Mouse (Mus musculus) CH12.LX (cell line): ENCODE measurements around the gene Zcchc7. TPM values are rescaled to one million over a fixed set of nuclear protein-coding genes. Genes with fewer than 3 reads are reported as not detected.

ENCODE experiments used
- DNase-seq: peaks from one replicate; pipeline ENCODE4 v3.0.0-alpha.2; 2013; ENCODE audit errors: extremely low read depth
- H3K27ac ChIP-seq: 2 replicates; pipeline ENCODE4 v1.5.1; 2012; ENCODE audit warnings: low read depth, mild to moderate bottlenecking, control low read depth, moderate library complexity; ENCODE audit not compliant: insufficient read depth
- H3K27me3 ChIP-seq: replicated peaks from 2 replicates; pipeline ENCODE3; 2012; ENCODE audit warnings: inconsistent platforms
- H3K36me3 ChIP-seq, 2 experiments: replicated peaks in 1 of 2; 2 replicates each; pipeline versions ENCODE3 to v1.6.1; 2012; ENCODE audit warnings: inconsistent platforms in 1 of 2, low read length in 1 of 2, mild to moderate bottlenecking in 1 of 2, mixed read lengths in 1 of 2, moderate library complexity in 1 of 2; ENCODE audit not compliant: control insufficient read depth in 1 of 2, insufficient read depth in 1 of 2
- H3K4me1 ChIP-seq, 2 experiments: 2 replicates each; pipeline ENCODE4 v1.6.1; 2012; ENCODE audit warnings: inconsistent platforms in 1 of 2, moderate library complexity in 1 of 2; ENCODE audit not compliant: insufficient read depth in 2 of 2, control insufficient read depth in 1 of 2
- H3K4me2 ChIP-seq: 2 replicates; pipeline ENCODE4 v1.6.1; 2012; ENCODE audit warnings: low read depth, mild to moderate bottlenecking, control low read depth; ENCODE audit not compliant: poor library complexity, insufficient read depth, severe bottlenecking
- H3K4me3 ChIP-seq, 3 experiments: fragments of 150-350 bp in 1 of 3; sonication (generic) in 1 of 3; replicated peaks in 1 of 3; 2 replicates each; pipeline versions ENCODE3 to v1.5.1; 2011 to 2012; ENCODE audit warnings: low read depth in 2 of 3, low read length in 2 of 3, mild to moderate bottlenecking in 2 of 3, moderate library complexity in 2 of 3, control low read depth in 1 of 3, improper control_type of control experiment in 1 of 3, inconsistent platforms in 1 of 3, mixed read lengths in 1 of 3; ENCODE audit not compliant: poor library complexity in 1 of 3
- H3K79me2 ChIP-seq: replicated peaks from 2 replicates; pipeline ENCODE4 v1.6.1; 2012; ENCODE audit warnings: mild to moderate bottlenecking, moderate library complexity; ENCODE audit not compliant: control insufficient read depth, poor library complexity, insufficient read depth, severe bottlenecking; ENCODE audit errors: extremely low read depth
- H3K9ac ChIP-seq: 2 replicates; pipeline ENCODE4 v1.6.1; 2012; ENCODE audit warnings: low read depth, mild to moderate bottlenecking, control low read depth, moderate library complexity; ENCODE audit not compliant: insufficient read depth
- H3K9me3 ChIP-seq: replicated peaks from 2 replicates; pipeline ENCODE3; 2012; ENCODE audit warnings: low read length, inconsistent platforms, mixed read lengths
- BHLHE40 ChIP-seq: IDR thresholded peaks from 2 replicates; pipeline ENCODE4 v1.6.1; 2011; ENCODE audit warnings: mild to moderate bottlenecking, low read depth, low read length, improper control_type of control experiment
- CHD1 ChIP-seq: IDR thresholded peaks from 2 replicates; pipeline ENCODE4 v1.6.1; 2012; ENCODE audit warnings: low read depth, low read length, improper control_type of control experiment, inconsistent platforms
- CHD2 ChIP-seq: IDR thresholded peaks from 2 replicates; pipeline ENCODE4 v1.6.1; 2011; ENCODE audit warnings: low read length, improper control_type of control experiment
- E2F4 ChIP-seq: IDR thresholded peaks from 2 replicates; pipeline ENCODE4 v1.6.1; 2011; ENCODE audit warnings: low read depth, low read length, improper control_type of control experiment; ENCODE audit not compliant: insufficient replicate concordance
- ELF1 ChIP-seq: IDR thresholded peaks from 2 replicates; pipeline ENCODE4 v1.6.1; 2014; ENCODE audit warnings: low read depth, mild to moderate bottlenecking, inconsistent platforms, low read length, improper control_type of control experiment
- EP300 ChIP-seq: IDR thresholded peaks from 2 replicates; pipeline ENCODE4 v1.6.1; 2011; ENCODE audit warnings: low read length, improper control_type of control experiment
- ETS1 ChIP-seq: conservative IDR thresholded peaks from 2 replicates; pipeline ENCODE4 v1.6.1; 2012; ENCODE audit warnings: low read depth, mild to moderate bottlenecking, inconsistent platforms, low read length, improper control_type of control experiment, moderate library complexity
- GABPA ChIP-seq: IDR thresholded peaks from 2 replicates; pipeline ENCODE4 v1.6.1; 2012; ENCODE audit warnings: low read depth, low read length, improper control_type of control experiment, inconsistent platforms; ENCODE audit not compliant: insufficient replicate concordance
- HCFC1 ChIP-seq: IDR thresholded peaks from 2 replicates; pipeline ENCODE4 v1.6.1; 2012; ENCODE audit warnings: low read depth, mild to moderate bottlenecking, inconsistent platforms, low read length, improper control_type of control experiment
- IRF4 ChIP-seq: IDR thresholded peaks from 2 replicates; pipeline ENCODE4 v1.6.1; 2014; ENCODE audit warnings: low read depth, mild to moderate bottlenecking, inconsistent platforms, low read length, improper control_type of control experiment
- JUN ChIP-seq: IDR thresholded peaks from 2 replicates; pipeline ENCODE4 v1.6.1; 2011; ENCODE audit warnings: low read depth, mild to moderate bottlenecking, low read length, improper control_type of control experiment, moderate library complexity; ENCODE audit not compliant: insufficient read depth
- JUND ChIP-seq: conservative IDR thresholded peaks from 2 replicates; pipeline ENCODE4 v1.6.1; 2011; ENCODE audit warnings: low read depth, low read length, improper control_type of control experiment
- MAFK ChIP-seq: IDR thresholded peaks from 2 replicates; pipeline ENCODE4 v1.6.1; 2011; ENCODE audit warnings: low read length, improper control_type of control experiment; ENCODE audit not compliant: insufficient replicate concordance
- MAZ ChIP-seq: IDR thresholded peaks from 2 replicates; pipeline ENCODE4 v1.6.1; 2012; ENCODE audit warnings: low read depth, mild to moderate bottlenecking, inconsistent platforms, low read length, improper control_type of control experiment, moderate library complexity
- MXI1 ChIP-seq: IDR thresholded peaks from 2 replicates; pipeline ENCODE4 v1.6.1; 2011; ENCODE audit warnings: mild to moderate bottlenecking, low read depth, low read length, improper control_type of control experiment
- MYC ChIP-seq: IDR thresholded peaks from 2 replicates; pipeline ENCODE4 v1.6.1; 2011; ENCODE audit warnings: low read depth, mild to moderate bottlenecking, improper control_type of control experiment, low read length
- NELFE ChIP-seq: IDR thresholded peaks from 2 replicates; pipeline ENCODE4 v1.6.1; 2011; ENCODE audit warnings: low read depth, low read length, improper control_type of control experiment
- NRF1 ChIP-seq: IDR thresholded peaks from 2 replicates; pipeline ENCODE4 v1.6.1; 2014; ENCODE audit warnings: low read depth, mild to moderate bottlenecking, inconsistent platforms, low read length, improper control_type of control experiment, moderate library complexity
- RAD21 ChIP-seq: IDR thresholded peaks from 2 replicates; pipeline ENCODE4 v1.6.1; 2011; ENCODE audit warnings: low read depth, mild to moderate bottlenecking, low read length, improper control_type of control experiment, moderate library complexity
- RCOR1 ChIP-seq: conservative IDR thresholded peaks from 2 replicates; pipeline ENCODE4 v1.6.1; 2012; ENCODE audit warnings: low read depth, mild to moderate bottlenecking, inconsistent platforms, low read length, improper control_type of control experiment
- SIN3A ChIP-seq: IDR thresholded peaks from 2 replicates; pipeline ENCODE4 v1.6.1; 2012; ENCODE audit warnings: low read length, improper control_type of control experiment, inconsistent platforms
- SMC3 ChIP-seq: IDR thresholded peaks from 2 replicates; pipeline ENCODE4 v1.6.1; 2011; ENCODE audit warnings: low read depth, low read length, improper control_type of control experiment
- TBP ChIP-seq: conservative IDR thresholded peaks from 2 replicates; pipeline ENCODE4 v1.6.1; 2011; ENCODE audit warnings: low read depth, low read length, improper control_type of control experiment
- USF2 ChIP-seq: conservative IDR thresholded peaks from 2 replicates; pipeline ENCODE4 v1.6.1; 2011; ENCODE audit warnings: low read depth, low read length, improper control_type of control experiment
- ZKSCAN1 ChIP-seq: IDR thresholded peaks from 2 replicates; pipeline ENCODE4 v1.6.1; 2012; ENCODE audit warnings: low read depth, inconsistent platforms, low read length, improper control_type of control experiment, borderline replicate concordance
- ZMIZ1 ChIP-seq: IDR thresholded peaks from 2 replicates; pipeline ENCODE4 v1.6.1; 2012; ENCODE audit warnings: low read depth, mild to moderate bottlenecking, inconsistent platforms, low read length, improper control_type of control experiment
- ZNF384 ChIP-seq: IDR thresholded peaks from 2 replicates; pipeline ENCODE4 v1.6.1; 2012; ENCODE audit warnings: low read depth, low read length, improper control_type of control experiment, inconsistent platforms
- dilution Hi-C: fragments of 300-500 bp; cut with MboI; formaldehyde crosslinking; loops from 2 replicates; pipeline ENCODE4 v1.14.3; 2020; ENCODE audit warnings: low sequenced_read_pairs; ENCODE audit not compliant: extremely low pct_unique_long_range_greater_than_20kb, extremely low pct_ligation_motif_present
- in situ Hi-C: fragments of 300-500 bp; cut with MboI; formaldehyde crosslinking; loops from 3 replicates; pipeline ENCODE4 v1.14.3; 2019; ENCODE audit warnings: low sequenced_read_pairs, low pct_ligation_motif_present, low pct_unique_long_range_greater_than_20kb, mixed read lengths
- polyA plus RNA-seq: library from polyadenylated mRNA; unstranded; fragments of >175 nt; gene quantifications from 2 replicates; pipeline ENCODE4 v1.2.1, GENCODE M21; 2012; ENCODE audit warnings: low read depth; ENCODE audit not compliant: insufficient read length
- total RNA-seq, 2 experiments: library from RNA; depleted of rRNA; stranded (reverse); fragments of 300-350 nt in 1 of 2; fragments of >200 nt in 1 of 2; gene quantifications; 2 replicates each; pipeline ENCODE4 v1.2.3; 2012 to 2014

Gene Zcchc7
- total and polyA plus RNA-seq, 3 experiments: 21.0 to 27.6 (median 25.2) TPM

DNA sequence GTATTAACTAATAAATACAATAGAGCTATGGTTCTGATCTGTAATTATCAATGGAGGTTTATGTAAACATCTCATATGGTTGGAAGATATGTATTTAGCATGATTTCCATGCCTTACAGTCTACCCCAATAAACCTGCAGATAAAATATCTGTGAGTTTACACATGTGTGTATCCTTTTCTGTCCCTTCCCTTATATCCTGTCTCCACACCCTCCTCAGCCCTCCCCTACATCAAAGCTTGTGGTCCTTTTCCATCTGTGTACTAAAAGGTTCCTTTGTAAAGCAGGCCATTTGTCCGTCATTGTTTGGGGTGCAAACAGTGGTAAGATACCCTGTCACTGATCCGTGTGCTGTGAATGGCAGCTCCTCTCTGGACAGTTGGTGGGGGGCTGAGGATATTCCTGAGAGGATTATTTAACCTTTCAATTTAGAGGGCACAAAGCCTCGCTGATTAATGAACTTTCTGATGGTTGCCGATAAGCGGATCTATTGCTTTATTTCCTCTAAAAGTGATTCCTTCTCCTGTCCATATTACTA is 161.7 kb downstream of the Zcchc7 start:
- H3K27ac ChIP-seq: no peak overlapping the region

GRCm38 (mm10) chr4:44917907-44918306 is 162.2 kb downstream of the Zcchc7 start:
- no peaks in the 10 kb centered on the region for H3K9me3 ChIP-seq
- H3K4me2 ChIP-seq: no peak overlapping the region

More for the DNA sequence above, 161.7 kb downstream of the Zcchc7 start:
- no peak for DNase-seq
- Histone ChIP-seq H3K36me3 (peaks cover 5 to 30% of the 10 kb centered on the region in 2 experiments), H3K4me1 (peaks cover 0 to 45% of the 10 kb centered on the region in 2 experiments; a peak in 2 of 4 replicates)
- TF ChIP-seq NELFE: no peak
- no peak for TF ChIP-seq GABPA
- no peak for TF ChIP-seq CHD1
- no peak for TF ChIP-seq ZKSCAN1
- no peak for TF ChIP-seq MYC
- TF ChIP-seq CHD2: no peak
- no peak for TF ChIP-seq MAZ
- no peak for TF ChIP-seq JUN
- TF ChIP-seq USF2: no peak
- TF ChIP-seq ZNF384: no peak
- no peak for TF ChIP-seq NRF1
- TF ChIP-seq ZMIZ1: no peak
- no peak for TF ChIP-seq ETS1
- TF ChIP-seq MAFK: no peak
- no peak for TF ChIP-seq SIN3A
- TF ChIP-seq RCOR1: no peak
- no peak for TF ChIP-seq IRF4
- TF ChIP-seq EP300: no peak
- TF ChIP-seq, all 38 proteins: peak for 0
- Histone ChIP-seq H3K9ac (no peak overlapping the region), H3K4me2 (no peak overlapping the region), H3K27me3 (no peaks in the 10 kb centered on the region), H3K79me2 (0 out of 2 replicates have a peak, but pooled peaks cover 2% of the 10 kb centered on the region), H3K4me3 (no peak overlapping the region), H3K9me3 (no peaks in the 10 kb centered on the region)
- in situ Hi-C loops (loop anchor here (25.0 kb wide), 1 partner anchor 355 kb away; no protein-coding TSS in a partner anchor), dilution Hi-C loops (no loop called here)

More at GRCm38 (mm10) chr4:44917907-44918306, 162.2 kb downstream of the Zcchc7 start:
- H3K79me2 ChIP-seq: 0 out of 2 replicates have a peak, but pooled peaks cover 2% of the 10 kb centered on the region
- no peak for DNase-seq
- no peaks in the 10 kb centered on the region for H3K27me3 ChIP-seq
- H3K36me3 ChIP-seq: peaks cover 5 to 35% of the 10 kb centered on the region in 2 experiments
- H3K27ac ChIP-seq: no peak overlapping the region
- no peak for TF ChIP-seq TBP
- no peak for TF ChIP-seq RAD21
- TF ChIP-seq SIN3A: no peak
- no peak for TF ChIP-seq IRF4
- TF ChIP-seq ELF1: no peak
- TF ChIP-seq E2F4: no peak
- TF ChIP-seq NELFE: no peak
- TF ChIP-seq CHD1: no peak
- no peak for TF ChIP-seq NRF1
- no peak for TF ChIP-seq ZKSCAN1
- no peak for TF ChIP-seq BHLHE40
- no peak for TF ChIP-seq MXI1
- no peak for TF ChIP-seq GABPA
- TF ChIP-seq HCFC1: no peak
- no peak for TF ChIP-seq SMC3
- no peak for TF ChIP-seq CHD2
- TF ChIP-seq JUND: no peak
- H3K4me3 ChIP-seq: no peak overlapping the region
- H3K4me1 ChIP-seq: peaks cover 0 to 42% of the 10 kb centered on the region in 2 experiments; a peak in 2 of 4 replicates
- dilution Hi-C loops (no loop called here), in situ Hi-C loops (loop anchor here (25.0 kb wide), 1 partner anchor 356 kb away; no protein-coding TSS in a partner anchor)
- no peak overlapping the region for H3K9ac ChIP-seq
